Mouse (Mus musculus): ENCODE measurements around the gene Catsper4.
A peak's percentile ranks its signal among the peaks of the same experiment; 100 is the strongest.

Gene Catsper4

DNA sequence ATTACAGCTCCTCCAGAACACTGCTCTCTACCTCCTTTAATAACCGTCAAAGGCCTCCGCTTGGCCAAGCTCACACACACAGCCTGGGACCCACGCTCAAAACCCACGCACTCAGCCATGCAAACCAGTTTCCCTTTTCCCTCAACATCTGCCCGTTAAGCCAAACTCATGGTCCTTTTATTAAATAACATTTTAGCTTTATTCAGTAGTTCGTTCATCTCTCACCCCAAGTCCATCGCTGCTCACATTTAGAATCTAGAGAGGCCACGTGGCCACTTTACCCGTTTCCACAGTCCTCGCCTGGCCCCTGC is 23.7 kb upstream of the Catsper4 start:
- peak; percentile 25 for DNase-seq (ENCODE audit: low read depth, low spot score)

DNA sequence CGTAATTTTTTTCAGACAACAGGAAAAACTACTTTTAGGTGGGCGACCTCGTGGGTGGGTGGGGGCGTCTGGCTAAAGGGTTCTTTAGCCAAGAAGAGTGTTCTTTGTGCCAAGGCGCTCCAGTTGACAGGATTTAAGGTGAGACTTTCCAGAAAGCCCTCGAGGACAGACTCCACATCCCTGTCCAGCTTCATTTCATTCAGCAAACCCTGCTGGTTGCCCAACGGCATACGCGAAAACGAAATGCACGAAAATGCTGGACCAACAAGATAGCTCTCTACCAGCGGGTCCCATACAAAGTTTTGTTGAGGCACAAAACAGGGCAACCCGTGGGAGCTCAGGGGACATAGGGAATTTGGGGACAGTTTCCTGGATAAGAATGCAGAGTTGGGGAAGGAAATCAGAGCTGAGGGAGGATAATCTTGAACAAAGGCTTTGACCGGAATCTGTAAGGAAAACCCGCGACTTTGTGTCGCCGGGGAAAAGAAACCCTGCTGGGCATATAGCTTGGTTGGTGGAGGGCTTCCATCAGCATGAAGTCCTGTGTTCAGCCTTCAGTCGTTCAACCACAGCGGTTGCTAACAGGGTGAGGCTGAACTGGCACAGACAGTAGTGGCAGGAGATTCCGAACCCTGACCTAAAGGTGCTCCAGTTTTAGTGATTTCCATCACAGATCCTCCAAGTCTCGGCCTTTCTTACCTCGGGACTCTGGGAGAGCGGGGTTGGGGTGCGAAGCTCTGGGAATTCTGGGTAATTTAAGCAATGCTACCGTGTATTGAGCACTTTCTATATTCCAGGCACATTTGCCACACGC is 23.1 kb upstream of the Catsper4 start:
- no peak for DNase-seq (ENCODE audit: low read depth, low spot score)

DNA sequence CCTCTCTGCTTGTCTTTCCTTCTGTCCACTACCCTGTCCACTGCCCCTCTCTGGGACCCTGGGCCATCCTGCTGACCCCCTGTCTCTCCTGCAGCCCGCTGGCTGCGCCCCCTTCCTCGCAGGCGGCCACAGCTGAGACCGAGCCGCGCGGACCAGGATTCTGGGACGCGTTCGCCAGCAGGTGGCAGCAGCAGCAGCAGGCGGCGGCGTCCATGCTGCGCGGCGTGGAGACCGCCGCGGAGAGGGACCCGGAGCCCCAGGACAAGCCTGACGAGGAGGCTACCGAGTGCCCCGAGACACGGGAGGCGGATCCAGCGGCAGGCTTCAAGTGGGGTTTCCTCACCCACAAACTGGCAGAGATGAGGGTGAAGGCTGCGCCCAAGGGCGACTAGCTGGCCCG is 22.5 kb upstream of the Catsper4 start:
- peak; percentile 62 for DNase-seq (ENCODE audit: low read depth, low spot score)

DNA sequence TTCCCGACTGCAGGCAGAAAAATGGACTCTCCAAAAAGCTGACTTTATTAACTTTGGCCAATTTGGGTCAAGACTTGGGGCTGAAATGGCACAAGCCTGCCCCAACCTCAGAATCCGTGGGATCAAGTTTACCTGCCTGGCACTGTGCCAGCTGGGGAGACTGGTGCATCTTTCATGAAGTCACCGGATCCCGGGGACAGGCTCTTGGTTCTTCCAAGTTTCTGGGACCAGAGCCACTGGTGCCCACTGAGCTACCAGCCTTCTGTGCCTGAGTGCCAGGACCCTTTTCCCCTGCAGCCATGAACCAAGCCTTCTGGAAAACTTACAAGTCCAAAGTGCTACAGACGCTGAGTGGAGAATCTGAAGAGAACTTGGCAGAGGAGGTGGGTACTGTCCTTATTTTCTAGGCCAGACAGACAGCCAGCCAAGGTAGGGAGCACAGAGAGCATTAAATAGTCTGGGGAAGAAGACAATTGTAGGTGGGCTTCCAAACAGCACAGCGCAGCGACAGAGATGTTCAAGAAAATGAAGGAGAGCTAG is 19.6 kb upstream of the Catsper4 start, which contains the start of gene Gm30191:
TSS of gene Gm30191 (plus strand) at position 217 of the 540 bp plus-strand sequence.
- no peak for DNase-seq (ENCODE audit: low read depth, low spot score)

DNA sequence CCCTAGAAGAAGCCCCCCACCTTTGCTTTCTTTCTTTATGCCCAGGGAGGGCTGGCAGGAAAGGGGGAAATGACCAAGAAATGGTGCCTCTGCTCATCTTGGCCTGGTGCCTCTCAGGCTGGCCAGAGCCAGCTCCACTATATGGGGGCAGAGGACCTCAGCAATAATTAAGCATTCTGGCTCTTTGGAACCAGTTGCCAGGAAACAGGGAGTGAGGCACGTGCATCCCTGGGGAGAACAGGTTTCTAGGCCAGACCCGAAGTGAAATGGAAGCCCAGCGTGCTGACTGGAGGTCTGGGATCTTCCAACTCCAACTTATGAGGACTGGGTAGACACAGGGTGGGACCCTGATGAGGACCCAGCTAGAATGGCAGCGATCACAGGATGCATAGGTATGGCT is 19.1 kb upstream of the Catsper4 start:
- no peak for DNase-seq (ENCODE audit: low read depth, low spot score)

DNA sequence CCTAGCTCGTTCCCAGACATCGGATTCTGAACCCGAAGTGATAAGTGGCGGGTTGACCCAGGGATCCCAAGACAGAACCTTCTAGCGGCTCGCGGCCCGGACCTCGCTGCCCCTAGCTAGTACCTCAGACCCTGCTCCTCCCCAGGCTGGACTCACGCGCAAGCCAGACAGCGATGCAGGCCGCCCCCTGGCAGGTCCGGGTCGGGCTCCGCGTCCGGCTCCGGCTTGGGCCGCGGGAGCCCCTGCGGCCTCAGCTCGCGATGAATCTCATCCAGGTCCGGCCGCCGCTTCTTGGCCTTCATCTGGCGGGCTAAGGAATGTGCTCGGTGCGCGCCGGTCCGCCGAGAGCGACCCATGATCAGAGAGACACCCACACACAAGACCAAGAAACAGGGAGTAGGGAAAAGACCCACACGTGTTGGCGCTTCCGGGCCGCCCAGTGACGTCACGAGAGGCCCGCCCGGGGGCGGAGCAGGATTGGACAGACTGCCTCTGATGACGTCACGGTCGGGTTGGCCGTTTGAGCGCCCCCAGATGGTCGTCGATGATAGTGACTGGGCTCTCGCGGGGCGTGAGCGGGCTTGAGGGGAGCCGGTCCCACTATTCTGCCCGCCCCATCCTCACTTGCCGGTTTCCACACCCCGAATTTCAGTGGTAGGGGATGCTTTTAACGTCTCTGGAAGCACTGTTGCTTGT is 18.1 kb upstream of the Catsper4 start, which contains the start of gene Zfp593:
TSS of gene Zfp593 (minus strand) at position 445 of the 696 bp plus-strand sequence.
- DNase-seq (ENCODE audit: low read depth, low spot score) = peak; percentile 93

DNA sequence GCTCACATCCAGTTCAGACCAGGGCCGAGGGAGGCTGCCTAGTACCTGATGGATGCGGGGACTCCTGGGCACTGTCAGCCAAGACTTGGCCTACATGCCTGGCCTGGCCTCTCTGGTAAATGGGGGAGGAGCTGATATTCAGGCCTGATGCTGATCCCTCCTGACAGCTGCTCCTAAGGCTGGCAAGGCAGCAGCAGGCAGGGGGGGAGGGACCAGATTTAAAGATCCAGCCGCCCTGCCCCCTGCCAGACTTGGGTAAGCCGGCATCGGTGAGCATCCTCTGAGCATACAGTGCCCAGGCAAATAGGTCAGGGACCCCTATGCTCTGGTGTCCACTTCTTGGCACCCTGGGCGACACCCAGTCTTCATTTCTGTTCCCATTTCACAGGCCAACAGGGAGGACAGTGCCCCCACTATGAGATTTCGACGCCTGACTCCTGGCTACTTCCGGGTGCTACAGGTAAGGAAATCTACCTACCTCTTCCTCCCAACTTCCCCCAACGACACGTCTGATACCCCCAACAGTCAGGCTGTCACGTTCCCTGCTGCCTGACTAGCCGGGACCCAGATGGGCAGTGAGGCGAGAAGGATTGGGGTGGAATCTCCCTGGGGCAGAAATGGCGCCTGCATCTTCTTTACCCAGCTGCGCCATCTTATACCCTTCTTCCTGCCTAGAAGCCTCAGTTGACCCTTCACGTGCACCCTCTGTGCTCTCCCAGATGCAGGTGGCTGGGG is 16.5 kb upstream of the Catsper4 start, which contains the start of gene E130218I03Rik:
TSS of gene E130218I03Rik (plus strand) at position 147 of the 735 bp plus-strand sequence.
- no peak for DNase-seq (ENCODE audit: low read depth, low spot score)

DNA sequence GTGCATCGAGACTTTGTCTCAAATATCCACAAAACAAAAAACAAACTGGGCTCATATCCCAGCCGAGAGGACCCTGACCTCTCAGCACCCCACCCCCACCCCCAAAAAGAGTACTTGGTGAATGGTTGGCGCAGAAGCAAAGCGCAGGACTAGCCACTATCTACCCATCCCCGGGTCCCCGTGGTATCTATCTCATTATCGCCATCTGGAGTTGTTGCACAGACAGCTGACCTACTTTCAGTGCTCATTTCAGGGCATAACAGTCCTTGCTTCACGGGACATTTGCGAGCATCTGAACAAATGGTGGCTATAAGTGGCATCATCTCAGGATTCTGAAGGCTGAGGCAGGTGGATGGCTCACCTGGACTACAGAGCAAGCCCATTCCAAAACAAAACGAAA is 11.5 kb upstream of the Catsper4 start:
- DNase-seq (ENCODE audit: low read depth, low spot score) = peak; percentile 35

DNA sequence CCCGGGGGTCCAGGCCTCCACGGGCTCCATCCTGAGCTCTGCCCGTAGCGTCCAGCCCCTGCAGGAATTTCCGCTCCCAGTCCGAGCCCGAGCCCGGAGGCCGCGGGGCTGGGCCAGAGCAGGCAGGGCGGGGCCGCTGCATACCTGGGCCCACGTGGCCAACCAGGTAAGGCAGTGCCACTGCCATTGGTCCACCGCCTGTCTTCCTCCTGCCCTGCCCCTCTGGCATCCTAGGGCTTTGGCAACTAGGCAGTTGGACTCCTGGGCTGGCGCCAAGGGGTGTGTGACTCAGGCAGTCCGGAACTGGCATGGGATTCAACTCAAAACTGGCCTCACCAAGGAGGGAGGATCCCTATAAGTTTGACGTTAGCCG is 11.1 kb upstream of the Catsper4 start, which contains the start of gene Cnksr1:
TSS of gene Cnksr1 (minus strand) at position 121 of the 373 bp plus-strand sequence.
- peak; percentile 63 for DNase-seq (ENCODE audit: low read depth, low spot score)

DNA sequence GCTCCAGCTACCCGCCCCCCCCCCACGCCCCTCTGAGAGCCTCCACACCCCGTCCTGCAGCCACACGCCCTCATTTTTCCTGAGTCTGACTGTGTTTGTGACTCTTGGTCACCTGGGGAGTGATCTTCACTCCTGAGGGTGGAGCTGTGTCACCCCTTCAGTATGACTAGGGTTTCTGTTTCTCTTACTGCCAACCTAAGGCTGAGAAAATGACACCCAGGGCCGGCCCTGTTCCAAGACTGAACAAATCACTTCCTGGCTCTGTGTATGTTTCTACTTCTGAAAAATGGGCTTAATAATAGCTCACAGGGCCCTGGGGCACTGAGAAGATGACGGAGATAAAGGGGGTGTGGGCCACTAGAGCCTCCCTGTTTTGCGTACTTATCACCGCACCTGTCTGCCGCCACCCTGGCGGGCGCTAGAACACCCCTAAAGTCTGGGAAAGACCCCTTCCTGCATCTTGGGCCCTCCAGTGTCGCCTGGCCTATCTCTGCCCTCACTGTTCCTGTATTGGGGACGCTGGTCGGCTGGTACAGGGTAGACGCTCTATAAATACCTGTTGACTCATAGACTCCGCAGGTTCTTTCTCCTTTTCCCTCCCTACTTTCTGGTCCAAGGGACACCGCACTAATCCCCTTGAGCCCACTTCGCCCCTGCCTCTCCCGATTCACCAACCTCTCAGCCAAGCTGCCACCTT is 10.5 kb upstream of the Catsper4 start:
- no peak for DNase-seq (ENCODE audit: low read depth, low spot score)

DNA sequence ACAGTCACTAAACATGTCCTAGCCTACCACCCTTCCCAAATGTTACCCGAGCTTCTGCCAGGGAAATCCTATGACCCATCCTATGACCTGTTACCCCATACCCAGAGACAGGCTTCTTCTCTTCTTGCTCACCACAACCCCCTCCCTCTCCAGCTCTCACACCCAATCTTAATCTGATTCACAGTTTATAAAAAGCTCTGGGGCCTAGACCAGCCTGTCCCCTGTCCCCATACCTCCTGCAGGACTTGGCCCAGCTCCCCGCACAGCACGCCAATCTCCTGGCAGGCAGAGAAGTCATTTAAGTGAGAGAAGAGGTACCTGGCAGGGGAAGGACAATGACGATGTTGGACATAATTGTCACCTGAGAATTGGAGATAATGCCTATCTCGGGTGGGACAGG is 7.7 kb upstream of the Catsper4 start:
- DNase-seq (ENCODE audit: low read depth, low spot score) = no peak

DNA sequence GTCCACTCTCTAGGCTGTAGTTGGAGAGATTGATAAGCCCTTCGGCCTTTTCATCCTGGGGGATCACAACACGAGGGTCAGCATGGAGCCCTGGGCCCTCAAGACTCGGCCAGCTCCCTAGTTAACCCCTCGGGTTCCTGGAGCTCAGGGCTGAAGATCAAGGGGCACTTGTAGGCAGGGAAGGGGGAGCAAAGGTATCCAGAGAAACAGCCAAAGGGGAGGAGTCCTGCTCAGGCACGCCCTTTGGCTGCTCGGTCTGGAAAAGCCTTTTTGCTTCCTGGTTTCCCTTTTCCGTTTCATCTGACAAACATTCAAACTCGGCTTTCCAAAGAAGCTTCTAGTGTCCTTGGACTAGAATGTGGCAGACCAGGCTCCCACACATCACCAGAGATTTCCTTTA is 3.2 kb upstream of the Catsper4 start:
- no peak for DNase-seq (ENCODE audit: low read depth, low spot score)

DNA sequence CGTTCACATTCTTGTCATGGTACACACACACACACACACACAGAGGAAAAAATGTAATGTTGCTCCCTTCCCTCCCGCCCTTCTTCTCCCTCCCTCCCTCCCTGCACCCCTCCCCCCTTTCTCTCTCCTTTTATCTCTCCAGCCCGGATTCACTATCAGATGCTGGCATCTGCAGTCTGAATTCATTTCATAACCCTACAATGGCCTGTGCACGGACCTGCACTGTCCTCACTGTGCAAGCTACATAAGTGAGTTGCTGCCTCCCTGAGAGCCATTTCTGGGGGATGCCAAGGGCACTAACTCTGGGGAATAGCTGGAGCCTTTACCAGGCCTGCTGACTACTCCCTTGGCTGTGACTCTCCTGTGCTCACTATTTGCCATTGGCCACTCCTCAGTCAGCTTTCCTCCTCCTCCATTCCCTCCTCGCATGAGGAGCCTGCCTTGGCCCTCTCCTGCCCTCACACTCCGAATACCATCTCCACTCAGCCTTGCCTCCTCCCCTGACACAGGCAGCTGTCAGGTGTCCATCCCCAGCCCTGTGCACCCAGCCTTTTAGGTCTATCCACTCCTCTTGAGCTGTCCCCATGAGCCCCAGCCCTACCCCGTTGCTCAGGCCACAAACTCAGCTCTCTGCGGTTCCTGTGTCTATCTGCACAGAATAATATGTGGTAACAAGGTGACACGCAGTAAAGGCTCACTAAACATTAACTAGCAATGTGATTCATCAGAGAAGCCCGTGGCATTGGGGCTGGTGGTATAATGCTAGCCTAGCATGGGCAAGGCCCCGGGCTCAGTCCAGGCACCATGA is 4.2 kb downstream of the Catsper4 start:
- DNase-seq (ENCODE audit: low read depth, low spot score) = no peak

DNA sequence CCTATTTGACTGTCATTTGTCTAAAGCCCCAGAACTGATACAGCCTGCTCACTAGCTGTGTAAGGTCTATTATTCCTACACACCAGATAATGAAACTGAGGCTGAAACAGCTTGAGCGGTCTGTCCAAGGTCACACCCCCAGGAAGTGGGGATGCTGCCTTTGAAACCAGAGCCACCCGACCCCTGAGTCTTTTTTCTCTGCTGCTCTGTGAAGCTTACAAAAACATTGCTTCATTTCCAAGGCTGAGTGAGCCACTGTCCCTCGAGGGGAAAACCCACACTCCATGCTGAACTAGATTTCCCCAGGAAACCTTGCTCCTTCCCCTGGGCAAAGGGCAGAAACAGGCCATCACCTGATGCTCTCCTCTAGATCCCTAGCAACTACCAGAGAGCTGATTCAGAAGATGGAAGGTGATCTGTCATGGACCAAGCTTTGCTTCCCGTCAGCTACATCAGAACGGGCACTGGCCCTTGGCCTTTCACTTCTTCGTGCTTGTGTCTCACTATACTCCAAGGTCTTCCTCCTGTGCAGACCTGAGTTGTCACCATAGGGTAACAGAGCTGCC is 20.6 kb downstream of the Catsper4 start:
- no peak for DNase-seq (ENCODE audit: low read depth, low spot score)

DNA sequence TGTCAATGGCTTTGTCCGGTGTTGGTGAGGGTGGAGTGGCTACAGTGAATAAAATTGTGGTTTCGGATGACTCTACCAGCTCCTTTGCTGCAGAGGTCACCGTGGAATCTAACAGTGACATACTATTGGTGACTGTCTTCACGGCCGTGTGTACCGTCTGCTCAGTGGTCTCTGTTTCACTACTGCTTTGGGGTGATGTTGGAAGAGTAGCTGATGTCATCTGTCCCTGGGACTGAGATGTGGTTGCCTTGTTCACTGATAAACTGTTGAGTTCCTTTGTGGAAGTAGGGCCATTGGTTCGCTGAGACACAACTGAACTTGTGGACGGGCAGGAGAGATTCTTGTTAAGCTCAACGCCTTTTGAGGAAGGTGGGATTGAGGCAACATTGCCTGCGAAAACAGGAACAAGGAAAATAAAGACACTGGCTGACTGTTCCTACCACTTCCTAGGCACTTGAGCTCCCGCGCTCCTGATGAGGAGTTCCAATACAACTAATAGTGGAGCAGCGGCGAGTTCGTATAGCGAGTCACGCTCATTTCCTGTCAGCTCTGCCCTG is 23.8 kb downstream of the Catsper4 start:
- no peak for DNase-seq (ENCODE audit: low read depth, low spot score)

DNA sequence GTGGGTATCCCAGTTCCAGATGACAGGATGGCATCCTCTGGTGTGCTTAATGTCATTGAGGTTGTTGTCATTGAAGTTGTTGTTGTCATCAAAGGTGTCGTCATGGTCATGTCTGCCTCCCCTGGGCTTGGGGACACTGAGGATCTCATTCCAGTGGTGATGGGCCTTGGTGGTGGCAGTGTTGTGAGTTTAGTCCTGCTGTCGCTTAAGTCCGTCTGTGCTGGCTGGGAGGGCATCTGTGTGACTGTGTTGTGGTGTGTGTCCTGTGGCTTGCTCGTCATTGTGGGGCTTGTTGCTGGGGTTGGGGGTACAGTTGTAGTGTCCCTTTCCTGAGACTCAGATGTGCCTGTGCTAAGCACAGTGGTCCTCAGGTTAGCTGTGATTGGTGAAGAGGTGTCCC is 24.3 kb downstream of the Catsper4 start, which contains the start of gene Gm7534:
TSS of gene Gm7534 (minus strand) at position 101 of the 400 bp plus-strand sequence.
- DNase-seq (ENCODE audit: low read depth, low spot score) = no peak

DNA sequence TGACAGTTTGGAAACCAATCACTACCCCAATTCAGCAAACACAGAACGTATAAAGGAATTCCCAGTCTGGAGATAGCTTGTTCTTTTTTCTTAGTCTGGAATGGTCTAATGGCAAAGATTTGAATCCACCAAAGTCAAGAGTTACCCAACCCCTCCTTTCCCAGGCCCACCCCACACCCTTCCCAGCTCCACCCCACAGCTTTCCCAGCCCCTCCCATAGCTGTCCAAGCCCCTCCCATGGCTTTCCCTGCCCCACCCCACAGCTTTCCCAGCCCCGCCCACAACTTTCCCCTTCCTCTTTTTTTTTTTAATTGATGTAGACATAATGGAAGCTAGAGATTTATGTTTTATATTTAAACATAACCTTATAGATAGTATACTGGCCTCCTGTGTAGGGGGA is 27.8 kb downstream of the Catsper4 start:
- DNase-seq (ENCODE audit: low read depth, low spot score) = no peak

DNA sequence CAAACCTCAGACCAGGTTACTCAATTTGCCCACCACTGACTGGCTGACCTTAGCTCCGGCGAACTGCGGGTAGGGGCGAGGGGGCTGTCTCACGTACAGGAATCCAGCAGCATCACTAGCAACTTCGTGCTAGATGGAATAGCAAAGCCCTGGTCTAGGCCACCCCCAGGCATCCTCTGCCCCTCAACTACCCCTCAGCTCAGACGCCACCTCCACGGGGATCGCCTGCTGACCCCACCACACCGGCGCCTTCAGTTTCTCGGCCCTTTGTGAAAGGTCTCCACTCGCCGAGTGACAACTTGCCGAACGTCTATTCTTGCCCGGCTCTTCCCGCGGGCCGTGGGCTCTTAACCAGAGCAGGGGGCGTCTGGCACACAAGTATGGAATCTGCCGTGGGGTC is 40.9 kb downstream of the Catsper4 start:
- no peak for DNase-seq (ENCODE audit: low read depth, low spot score)

DNA sequence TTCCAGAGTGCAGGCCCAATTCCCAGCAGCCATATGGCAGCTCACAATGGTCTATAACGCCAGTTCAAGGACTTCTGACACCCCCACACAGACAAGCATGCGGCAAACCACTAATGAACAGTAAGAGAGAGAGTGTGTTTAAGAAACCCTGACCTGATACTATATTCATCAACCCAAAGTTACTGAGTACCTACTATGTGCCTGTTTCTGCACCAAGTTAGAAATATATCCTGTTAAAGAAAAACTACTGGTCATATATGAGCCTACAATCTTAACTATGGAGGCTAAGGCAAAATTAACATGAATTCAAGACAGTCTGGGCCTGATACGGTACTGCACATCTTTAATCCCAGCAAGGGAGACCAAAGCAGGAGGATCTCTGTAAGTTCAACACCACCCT is 41.6 kb downstream of the Catsper4 start:
- DNase-seq (ENCODE audit: low read depth, low spot score) = no peak

DNA sequence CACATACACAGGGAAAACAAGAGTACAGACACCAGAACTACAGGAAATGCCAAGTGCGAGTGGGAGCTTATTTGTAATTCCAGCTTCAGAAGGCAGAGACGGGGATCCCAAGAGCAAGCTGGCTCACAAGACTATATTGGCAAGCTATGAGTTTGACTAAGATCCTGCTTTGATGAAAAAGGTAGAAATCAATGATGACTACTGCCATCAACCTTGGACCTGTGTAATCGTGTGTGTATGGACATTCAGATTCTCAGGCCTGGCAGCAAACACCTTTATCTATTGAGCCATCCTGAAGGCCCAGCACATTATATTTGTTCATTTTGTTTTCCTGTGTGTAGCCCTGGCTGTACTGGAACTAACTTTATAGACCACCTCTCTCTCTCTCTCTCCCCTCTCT is 43.5 kb downstream of the Catsper4 start:
- DNase-seq (ENCODE audit: low read depth, low spot score) = peak; percentile 7

Measured in brain, adult 2 months (tissue).